ENCODE assay signal across 20 mouse cellular contexts in the genomic region with DNA sequence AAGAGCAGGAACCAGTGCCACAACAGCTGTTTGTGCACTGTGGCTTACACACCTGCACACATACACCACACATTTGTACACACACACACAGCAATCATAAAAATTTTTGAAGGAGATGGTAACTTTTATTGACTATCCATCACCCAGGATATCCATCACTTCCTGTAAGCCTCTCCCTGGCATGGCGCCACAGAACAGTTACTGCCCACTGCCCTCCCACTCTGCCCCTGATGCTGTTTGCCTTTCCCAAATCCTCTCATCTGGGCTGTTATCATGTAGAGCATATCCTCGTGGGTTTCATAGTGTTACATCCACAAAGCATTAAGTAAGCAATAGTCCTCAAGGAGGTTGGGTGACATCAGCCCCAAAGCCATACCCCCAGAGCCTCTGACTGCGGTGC.
DNase-seq lines count a peak whose midpoint lies in the region; ATAC-seq lines count a peak whose summit lies in the region.
"Had no signal": no experiment of that assay in that cellular context is flagged by ENCODE, and none has a peak within 500 bp of the region (broad histone marks: within the 10 kb centered on the region; RNA-seq: fewer than 3 reads in every experiment).

No protein-coding gene starts in this region.

- 72% methylated on average over 3 of the region's 3 CpGs for WGBS in hindbrain, embryonic 15.5 days
- WGBS in hindbrain, embryonic 10.5 days, result 81% methylated on average over 3 of the region's 3 CpGs
- 66% methylated on average over 3 of the region's 3 CpGs for WGBS in lung, embryonic 15.5 days
- WGBS in neural tube, embryonic 15.5 days, result 77% methylated on average over 3 of the region's 3 CpGs

- H3K27ac ChIP-seq in hindbrain, embryonic 15.5 days (replicated peaks), result no peak overlapping the region
- no peak overlapping the region for H3K27ac ChIP-seq in hindbrain, embryonic 10.5 days
- no peak overlapping the region for H3K27ac ChIP-seq in lung, embryonic 15.5 days
- no peak overlapping the region for H3K27ac ChIP-seq in neural tube, embryonic 15.5 days (replicated peaks)
- H3K27ac ChIP-seq: embryonic facial prominence, embryonic 12.5 days; forebrain, embryonic 13.5 days; heart, embryonic 10.5 days had no signal

- H3K4me2 ChIP-seq in hindbrain, embryonic 15.5 days, result no peak overlapping the region
- H3K4me2 ChIP-seq in lung, embryonic 15.5 days, result no peak overlapping the region
- no peak overlapping the region for H3K4me2 ChIP-seq in neural tube, embryonic 15.5 days
- H3K4me2 ChIP-seq: embryonic facial prominence, embryonic 12.5 days; forebrain, embryonic 13.5 days had no signal

- no peak overlapping the region for H3K4me3 ChIP-seq in hindbrain, embryonic 15.5 days
- no peak overlapping the region for H3K4me3 ChIP-seq in hindbrain, embryonic 10.5 days
- no peak overlapping the region for H3K4me3 ChIP-seq in lung, embryonic 15.5 days
- no peak overlapping the region for H3K4me3 ChIP-seq in neural tube, embryonic 15.5 days (replicated peaks)
- H3K4me3 ChIP-seq: embryonic facial prominence, embryonic 12.5 days; forebrain, embryonic 13.5 days; heart, embryonic 10.5 days had no signal

- ATAC-seq in hindbrain, embryonic 15.5 days (ENCODE audit: low FRiP score, low read depth), result 0 out of 2 replicates have a peak, but pooled peaks have one; percentile 27
- ATAC-seq in lung, embryonic 15.5 days (ENCODE audit: borderline replicate concordance, extremely low read depth, low FRiP score, low TSS enrichment), result 0 out of 2 replicates have a peak, but pooled peaks have one; percentile 23
- peak; percentile 50; the same call in 1 of the 2 replicates for ATAC-seq in neural tube, embryonic 15.5 days (ENCODE audit: low FRiP score)
- ATAC-seq: CD4-positive, CD25-positive, alpha-beta regulatory T cell, adult 4 months had no signal

- H3K9me3 ChIP-seq in hindbrain, embryonic 15.5 days, result no peaks in the 10 kb centered on the region
- no peaks in the 10 kb centered on the region for H3K9me3 ChIP-seq in hindbrain, embryonic 10.5 days
- H3K9me3 ChIP-seq in lung, embryonic 15.5 days, result no peaks in the 10 kb centered on the region
- no peaks in the 10 kb centered on the region for H3K9me3 ChIP-seq in neural tube, embryonic 15.5 days (replicated peaks)
- H3K9me3 ChIP-seq: embryonic facial prominence, embryonic 12.5 days; forebrain, embryonic 13.5 days; G1E; heart, embryonic 10.5 days had no signal

- H3K4me1 ChIP-seq in hindbrain, embryonic 15.5 days (replicated peaks), result 0 out of 2 replicates have a peak, but pooled peaks cover 5% of the 10 kb centered on the region
- peaks cover 13% of the 10 kb centered on the region; the same call in 1 of the 2 replicates for H3K4me1 ChIP-seq in hindbrain, embryonic 10.5 days (replicated peaks)
- no peaks in the 10 kb centered on the region; the same call in 1 of the 2 replicates for H3K4me1 ChIP-seq in lung, embryonic 15.5 days
- H3K4me1 ChIP-seq in neural tube, embryonic 15.5 days, result peaks cover 7% of the 10 kb centered on the region; the same call in 1 of the 2 replicates
- H3K4me1 ChIP-seq: embryonic facial prominence, embryonic 12.5 days had no signal

- H3K9ac ChIP-seq in hindbrain, embryonic 15.5 days, result no peak overlapping the region
- H3K9ac ChIP-seq in lung, embryonic 15.5 days, result no peak overlapping the region
- H3K9ac ChIP-seq in neural tube, embryonic 15.5 days (replicated peaks), result no peak overlapping the region
- H3K9ac ChIP-seq: embryonic facial prominence, embryonic 12.5 days; forebrain, embryonic 13.5 days had no signal

- peak; percentile 67 to 69 for DNase-seq in cerebellum, postnatal 10 days
- no peak for DNase-seq in cerebellum, adult 9-11 months
- no peak for DNase-seq in hindbrain, embryonic 10.5 days (ENCODE audit: low spot score)
- no peak for DNase-seq in lung, postnatal 36 days
- DNase-seq in neural tube, embryonic 10.5 days (ENCODE audit: extremely low spot score, low spot score), result no peak
- DNase-seq: adrenal gland, adult 8-10 months; adrenal gland, postnatal 36 days; cerebellum, adult 2 months; cerebellum, postnatal 25 days; gastrocnemius, postnatal 36 days; heart, adult 18-20 months; heart, postnatal 10 days had no signal

- H3K27me3 ChIP-seq in hindbrain, embryonic 15.5 days, result no peaks in the 10 kb centered on the region
- peaks cover 3% of the 10 kb centered on the region; the same call in 1 of the 2 replicates for H3K27me3 ChIP-seq in hindbrain, embryonic 10.5 days (ENCODE audit: insufficient read depth, poor library complexity, severe bottlenecking)
- no peaks in the 10 kb centered on the region for H3K27me3 ChIP-seq in lung, embryonic 15.5 days
- H3K27me3 ChIP-seq in neural tube, embryonic 15.5 days (replicated peaks), result no peaks in the 10 kb centered on the region
- H3K27me3 ChIP-seq: embryonic facial prominence, embryonic 12.5 days; forebrain, embryonic 13.5 days had no signal

- H3K36me3 ChIP-seq in hindbrain, embryonic 15.5 days, result no peaks in the 10 kb centered on the region
- no peaks in the 10 kb centered on the region for H3K36me3 ChIP-seq in hindbrain, embryonic 10.5 days
- H3K36me3 ChIP-seq in lung, embryonic 15.5 days, result no peaks in the 10 kb centered on the region
- no peaks in the 10 kb centered on the region for H3K36me3 ChIP-seq in neural tube, embryonic 15.5 days
- H3K36me3 ChIP-seq: embryonic facial prominence, embryonic 12.5 days; G1E; heart, embryonic 10.5 days had no signal

Comparison
In these comparisons a context has a peak if more than half of its experiments do, and no peak if none do; other contexts are left out.
1. DNase-seq: peak in cerebellum, postnatal 10 days (2 of 2); none in cerebellum, adult 9-11 months (single experiment), hindbrain, embryonic 10.5 days (single experiment), lung, postnatal 36 days (single experiment) and neural tube, embryonic 10.5 days (single experiment).
2. Peak in every context shown above with its lines, with median percentiles within 50 percentile points of each other: ATAC-seq.